Mouse (Mus musculus) c-Kit-positive CD71-positive TER-119-positive erythroid progenitor cells, embryonic 14.5 days (primary cell): Measurements from ENCODE around the gene Shld1.

Source experiments
- DNase-seq: peaks from one replicate; pipeline ENCODE4 v3.0.0-alpha.2; 2013; ENCODE audit warnings: low spot score

Shld1 gene

DNA sequence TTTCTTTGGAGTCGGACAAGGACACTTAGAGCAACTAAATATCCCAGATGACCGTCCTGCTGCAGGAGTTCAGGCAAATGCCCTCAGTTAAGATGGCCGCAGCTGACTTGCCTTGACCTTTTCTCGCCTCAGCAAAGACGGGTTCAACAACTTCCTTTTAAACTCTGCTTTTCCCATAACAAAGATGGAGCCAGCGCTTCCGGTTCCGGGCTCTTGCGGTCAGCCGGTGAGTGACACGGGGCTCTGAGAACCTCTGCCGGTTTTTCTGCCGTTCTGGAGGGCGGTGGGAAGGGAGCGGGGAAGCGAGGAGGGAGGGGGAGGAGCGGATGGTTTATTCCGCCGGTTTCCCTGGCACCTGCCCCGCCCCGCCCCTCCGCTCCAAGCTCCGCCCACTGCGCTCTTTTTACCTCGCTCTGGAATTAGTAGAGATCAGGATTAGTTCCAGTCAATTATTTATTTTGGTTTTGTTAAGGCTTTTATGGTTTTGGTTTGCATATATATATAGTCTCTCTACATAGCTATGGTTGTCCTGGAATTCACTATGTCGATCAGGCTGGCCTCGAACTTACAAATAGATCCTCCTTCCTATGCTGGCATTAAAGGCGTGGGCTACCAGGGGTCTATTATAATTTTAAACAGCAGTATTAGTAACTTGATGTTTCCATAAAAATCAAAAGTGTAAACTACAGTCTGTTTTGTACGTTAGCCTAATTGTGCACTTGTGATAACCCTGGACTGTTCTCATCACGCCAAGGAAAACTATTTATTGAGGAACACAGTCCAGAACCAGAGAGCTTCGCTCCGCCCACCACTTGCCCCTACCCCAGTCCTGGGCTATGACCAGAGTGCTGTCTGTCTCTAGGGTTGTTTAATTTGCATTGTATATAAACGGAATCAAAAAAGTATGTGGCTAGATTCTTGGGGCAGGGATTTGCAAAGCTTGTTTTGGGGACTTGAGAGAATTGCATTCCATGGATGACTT is at the start of gene Shld1:
Gene Shld1, plus strand, starts transcription at position 176 of the 982 bp plus-strand sequence.
- peak; percentile 80 for DNase-seq

GRCm38 (mm10) chr2:132638306-132638705 is 48.4 kb upstream of the Shld1 start:
- no peak for DNase-seq

- DNase-seq, result no peak
Observed at GRCm38 (mm10) chr2:132639337-132639736, 47.4 kb upstream of the Shld1 start.

DNA sequence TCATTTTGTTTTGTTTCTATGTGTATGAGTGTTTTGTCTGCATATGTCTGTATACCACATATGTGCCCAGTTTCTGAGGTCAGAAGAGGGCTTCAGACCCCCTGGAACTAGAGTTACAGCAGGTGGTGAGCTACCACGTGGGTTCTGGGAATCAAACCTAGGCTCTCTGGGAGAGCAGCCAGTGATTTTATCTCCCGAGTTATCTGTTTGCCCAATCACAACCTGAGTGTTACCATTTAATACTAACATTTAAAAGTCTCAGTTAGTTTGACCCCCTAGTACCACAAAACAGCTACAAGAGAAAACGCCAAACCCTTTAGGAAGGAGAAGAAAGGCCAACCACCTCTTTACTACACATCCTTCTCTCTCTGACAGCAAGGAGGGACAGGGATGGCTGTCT is 45.5 kb upstream of the Shld1 start:
- DNase-seq, result no peak

DNA sequence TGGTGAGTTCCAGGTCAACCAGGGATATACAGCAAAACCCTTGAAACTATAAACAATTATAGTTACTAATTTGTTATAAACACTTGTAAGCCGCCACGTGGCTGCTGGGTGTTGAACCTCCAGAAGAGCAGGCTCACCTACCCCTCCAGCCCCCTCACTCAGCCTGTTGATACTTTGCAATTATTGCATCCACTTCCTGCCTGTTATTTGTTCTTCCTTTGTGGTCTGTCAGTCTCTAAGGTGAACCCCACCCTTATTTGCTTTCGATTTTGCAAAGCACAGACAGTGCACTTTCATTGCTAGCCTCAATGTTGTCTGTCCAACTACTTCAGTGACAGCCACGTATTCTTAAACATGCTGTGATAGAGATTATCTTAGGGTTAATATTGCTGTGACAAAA is 43.6 kb upstream of the Shld1 start:
- no peak for DNase-seq

DNA sequence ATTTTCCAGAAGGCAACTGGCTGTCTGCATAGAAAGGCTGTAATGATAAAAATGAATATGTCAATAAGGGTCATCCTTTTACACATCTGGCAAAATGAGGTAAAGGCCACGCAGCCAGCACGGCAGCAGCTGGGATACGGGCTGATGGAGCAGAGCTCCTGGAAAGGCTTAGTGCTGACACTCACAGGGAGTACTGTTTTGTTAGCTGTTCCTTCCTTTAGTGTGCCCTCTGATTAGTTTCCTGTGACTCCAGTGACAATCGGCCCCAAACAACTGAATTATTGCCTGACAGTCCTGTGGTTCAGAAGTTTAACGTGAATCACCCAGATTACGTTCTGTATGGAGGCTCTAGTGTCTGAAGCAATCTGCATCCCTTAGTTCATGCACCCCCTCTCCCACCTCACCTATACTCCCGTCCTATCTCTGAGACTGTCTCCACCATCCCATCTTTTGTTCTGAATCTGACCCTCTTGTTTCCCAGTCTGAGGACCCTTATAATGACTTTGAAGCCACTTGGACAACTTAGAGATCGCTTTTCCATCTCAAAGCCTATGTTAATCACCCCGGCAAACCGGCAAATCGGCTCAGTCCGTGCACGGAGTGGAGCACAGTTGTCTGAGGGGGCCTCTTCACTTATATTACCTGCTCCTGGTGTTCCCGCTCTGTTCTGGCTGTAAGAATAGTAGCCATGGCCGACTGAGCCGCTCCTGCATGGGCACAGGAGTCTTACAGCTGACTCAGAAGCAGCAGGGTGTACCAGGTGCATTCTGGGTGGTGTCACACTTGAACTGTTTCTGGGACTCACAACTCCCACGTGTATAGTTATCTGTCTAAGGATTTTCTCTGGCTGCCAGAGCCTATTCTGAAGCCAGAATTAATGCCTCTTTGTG is 39.6 kb upstream of the Shld1 start:
- DNase-seq, result no peak

GRCm38 (mm10) chr2:132649352-132649870 is 37.3 kb upstream of the Shld1 start:
- no peak for DNase-seq

DNA sequence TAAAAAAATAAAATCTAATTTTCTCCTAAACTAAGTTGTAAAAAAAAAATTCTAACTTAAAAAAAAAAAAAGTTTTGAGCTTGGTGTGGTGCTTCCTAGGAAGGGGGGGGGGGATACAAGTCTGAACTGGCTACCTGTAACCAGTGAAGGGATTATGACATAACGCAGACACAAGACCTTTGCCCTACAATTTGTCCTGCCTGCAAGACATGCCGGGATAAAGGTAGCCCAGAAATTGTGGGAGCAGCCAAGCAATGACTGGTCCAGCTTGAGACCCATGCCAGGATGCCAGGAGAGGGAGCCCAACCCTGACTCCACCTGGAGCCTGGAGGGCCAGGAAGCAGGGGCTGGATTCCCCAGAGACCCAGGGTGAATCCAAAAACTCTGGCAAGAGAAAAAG is 36.2 kb upstream of the Shld1 start:
- DNase-seq, result no peak

GRCm38 (mm10) chr2:132652476-132652875 is 34.3 kb upstream of the Shld1 start:
- no peak for DNase-seq

DNA sequence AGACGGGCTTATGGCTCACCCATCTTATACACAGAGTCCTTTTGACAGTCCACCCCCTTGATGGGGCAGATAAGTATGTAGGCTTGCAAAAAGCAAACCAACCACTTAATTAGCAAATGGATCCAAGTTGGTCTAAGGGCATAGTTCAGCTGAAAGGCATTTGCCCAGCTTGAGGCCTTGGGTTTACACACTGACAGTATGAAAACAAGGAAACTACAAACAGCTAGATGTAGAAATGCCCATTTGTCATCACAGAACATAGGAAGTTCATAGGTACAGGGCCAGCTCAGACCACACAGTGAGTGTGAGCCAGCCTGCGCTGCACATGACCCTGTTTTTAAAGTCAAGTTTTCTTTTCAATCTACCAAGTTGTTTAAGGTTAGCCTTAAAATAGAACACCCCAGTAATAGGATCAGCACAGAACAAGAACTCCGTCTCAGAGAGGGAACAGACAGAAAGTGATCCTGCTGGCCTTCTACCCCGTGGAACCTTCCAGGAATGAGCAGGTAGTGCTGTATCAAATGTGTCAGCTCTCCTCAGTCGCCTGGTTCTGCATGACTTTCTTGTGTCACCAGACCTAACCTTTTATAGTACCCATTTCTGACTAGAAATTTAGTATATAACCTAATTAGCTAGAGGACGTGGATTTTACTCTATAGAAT is 31.8 kb upstream of the Shld1 start:
- no peak for DNase-seq

DNA sequence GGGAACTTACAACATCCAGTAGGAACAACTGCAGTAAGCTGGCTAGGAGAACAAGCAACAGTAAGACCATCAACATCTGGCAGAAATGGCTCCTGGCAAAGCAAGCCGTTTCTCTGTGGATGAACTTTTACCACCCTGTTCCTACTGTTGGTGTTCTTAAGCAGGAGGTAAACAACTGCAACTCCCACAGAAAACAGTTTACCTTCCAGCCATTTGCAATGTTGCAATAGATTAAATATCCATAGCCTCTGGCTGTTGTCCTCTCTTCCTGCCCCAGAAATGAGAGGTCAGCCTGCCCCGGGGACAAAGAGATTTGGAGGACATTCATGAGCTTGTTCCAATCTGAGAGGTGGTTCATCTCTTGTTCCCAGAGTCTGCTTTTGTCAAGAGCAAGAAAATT is 29.5 kb upstream of the Shld1 start:
- DNase-seq, result no peak

DNA sequence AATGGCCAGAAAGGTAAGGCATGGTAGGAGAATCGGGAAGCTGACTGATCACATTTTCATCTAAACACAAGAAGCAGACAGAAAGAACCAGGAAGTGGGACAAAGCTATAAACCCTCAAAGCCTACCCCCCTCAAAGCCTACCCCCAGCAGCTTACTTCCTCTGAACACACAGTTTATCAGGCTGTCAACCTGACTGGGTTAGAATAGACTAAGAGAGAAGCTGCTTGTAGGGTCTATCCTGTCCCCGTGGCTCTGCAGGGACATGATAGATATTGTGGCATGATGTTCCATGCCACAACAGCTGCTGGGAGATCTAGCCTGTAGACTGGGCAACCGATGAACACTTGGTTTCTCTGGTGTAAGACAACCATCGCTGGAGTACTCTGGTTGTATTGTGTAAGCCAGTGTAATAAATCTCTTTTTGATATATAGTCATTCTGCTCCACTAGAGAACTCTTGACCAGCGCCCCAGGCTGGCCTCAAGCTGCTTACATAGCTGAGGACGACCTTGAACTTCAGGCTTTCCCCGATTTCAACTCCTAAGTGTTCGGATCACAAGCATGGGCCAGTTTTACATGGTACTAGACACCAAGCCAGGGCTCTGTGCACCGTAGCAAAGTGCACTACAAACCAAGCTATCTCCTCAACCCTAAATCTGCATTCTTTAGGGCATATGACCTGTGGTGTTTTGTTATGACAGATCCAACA is 28.2 kb upstream of the Shld1 start:
- no peak for DNase-seq

GRCm38 (mm10) chr2:132669091-132669490 is 17.6 kb upstream of the Shld1 start:
- DNase-seq, result no peak

DNA sequence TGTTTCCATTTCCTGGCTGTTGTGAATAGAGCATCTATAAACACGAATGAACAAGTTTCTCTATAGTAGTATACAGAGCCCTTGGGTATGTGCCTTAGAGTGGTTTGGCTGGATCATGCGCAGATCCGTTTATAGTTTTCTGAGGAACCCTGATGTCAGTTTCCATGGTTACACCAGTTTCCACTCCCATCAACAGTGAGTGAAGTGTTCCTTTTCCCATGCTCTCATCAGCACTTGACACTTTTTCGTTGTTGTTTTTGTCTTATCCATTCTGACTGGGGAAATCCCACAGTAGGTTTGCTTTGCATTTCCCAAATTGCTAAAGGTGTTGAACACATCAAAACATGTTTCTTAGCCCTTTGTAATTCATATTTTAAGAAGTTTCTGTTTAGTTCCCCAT is 16.4 kb upstream of the Shld1 start:
- DNase-seq, result no peak

DNA sequence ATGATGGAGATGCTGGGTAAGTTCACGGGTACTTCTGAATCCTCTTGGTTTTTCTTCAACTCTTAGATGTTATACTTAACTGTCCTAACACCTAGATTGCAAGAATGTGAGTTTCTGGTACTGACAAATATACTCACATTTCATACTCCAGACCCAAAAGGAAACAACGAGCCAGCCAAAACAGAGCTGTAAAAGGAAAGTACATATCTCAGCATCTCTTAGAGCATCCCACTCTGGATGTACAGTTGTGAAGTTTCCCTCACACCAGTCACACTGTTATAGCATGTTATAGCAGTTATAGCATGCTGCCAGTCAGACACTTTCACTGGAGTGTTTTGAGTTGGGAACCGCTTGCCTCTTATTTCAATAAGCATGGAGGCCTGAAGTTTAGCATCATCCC is 14.6 kb upstream of the Shld1 start:
- no peak for DNase-seq

DNA sequence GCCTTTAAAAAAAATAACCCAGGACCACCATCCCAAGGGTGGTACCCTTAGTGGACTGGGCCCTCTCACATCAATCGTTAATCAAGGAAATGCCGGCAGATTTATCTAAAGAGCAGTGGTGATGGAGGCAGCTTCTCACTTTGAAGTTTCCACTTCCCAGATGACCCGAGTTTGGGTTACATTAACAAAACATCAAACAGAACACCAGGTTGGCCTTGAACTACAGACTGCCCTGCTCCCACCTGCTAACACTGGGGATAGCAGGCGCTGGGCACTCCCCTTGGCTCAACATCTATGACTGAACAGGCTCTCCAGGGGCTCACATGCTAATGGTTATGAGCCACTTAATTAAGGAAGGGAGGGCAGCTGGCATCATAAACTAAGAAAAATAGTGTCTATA is 10.6 kb upstream of the Shld1 start:
- DNase-seq, result no peak

GRCm38 (mm10) chr2:132685001-132685400 is 1.7 kb upstream of the Shld1 start:
- no peak for DNase-seq

GRCm38 (mm10) chr2:132688611-132689021 is 1.9 kb downstream of the Shld1 start:
- no peak for DNase-seq

DNA sequence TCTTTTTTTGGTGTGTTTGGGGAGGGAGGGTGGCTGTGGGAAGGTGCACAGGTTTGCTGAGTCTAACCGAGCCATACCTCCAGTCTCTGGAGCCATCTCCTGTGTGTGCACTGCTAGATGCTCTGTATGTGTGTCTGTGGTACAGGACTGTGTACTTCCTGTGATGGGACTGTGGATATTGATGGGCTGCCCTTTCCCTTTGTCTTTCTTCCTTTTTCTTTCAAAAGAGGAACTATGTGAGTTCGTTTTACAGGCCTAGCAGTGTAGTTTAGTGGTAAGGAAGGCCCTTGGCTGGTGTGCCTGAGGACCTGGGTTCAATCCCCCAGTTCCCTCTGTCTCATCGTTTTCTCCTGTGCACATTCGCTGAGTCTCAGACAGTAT is 2.4 kb downstream of the Shld1 start:
- no peak for DNase-seq

DNA sequence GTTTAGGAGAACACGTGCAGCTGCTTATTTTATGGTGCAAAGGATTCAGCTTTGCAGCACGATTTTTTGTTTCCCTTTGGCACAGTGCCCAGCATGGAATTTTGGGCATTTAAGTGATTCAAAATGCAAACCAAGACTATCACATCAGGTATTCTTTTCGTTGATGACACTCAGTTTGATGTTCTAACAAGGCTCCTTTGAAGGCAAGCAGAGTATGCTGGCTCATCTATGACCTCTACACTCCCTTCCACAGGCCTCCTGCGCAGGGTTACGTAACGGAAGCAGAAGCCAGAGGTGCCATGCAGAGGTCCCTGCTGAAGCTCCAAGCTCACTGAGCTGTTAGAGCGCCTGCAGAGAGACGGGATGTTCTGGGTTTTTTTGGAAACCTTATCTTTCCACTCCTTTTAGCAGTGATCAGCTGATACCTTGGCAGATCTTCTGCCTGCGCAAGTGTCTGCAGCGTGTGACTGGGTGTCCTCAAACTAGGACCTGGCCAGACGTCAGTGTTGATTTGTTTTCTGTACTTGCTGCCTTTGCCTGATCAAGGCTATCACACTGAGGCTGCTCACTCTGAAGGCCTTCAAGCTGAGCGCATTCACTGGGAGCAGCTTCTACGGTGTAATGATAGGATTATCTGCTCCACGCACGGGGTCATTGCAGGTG is 3.0 kb downstream of the Shld1 start:
- DNase-seq, result no peak

- DNase-seq, result no peak
Observed at GRCm38 (mm10) chr2:132691731-132692130, 5.0 kb downstream of the Shld1 start.
